ENCODE assay signal across 12 mouse cellular contexts in the genomic region with DNA sequence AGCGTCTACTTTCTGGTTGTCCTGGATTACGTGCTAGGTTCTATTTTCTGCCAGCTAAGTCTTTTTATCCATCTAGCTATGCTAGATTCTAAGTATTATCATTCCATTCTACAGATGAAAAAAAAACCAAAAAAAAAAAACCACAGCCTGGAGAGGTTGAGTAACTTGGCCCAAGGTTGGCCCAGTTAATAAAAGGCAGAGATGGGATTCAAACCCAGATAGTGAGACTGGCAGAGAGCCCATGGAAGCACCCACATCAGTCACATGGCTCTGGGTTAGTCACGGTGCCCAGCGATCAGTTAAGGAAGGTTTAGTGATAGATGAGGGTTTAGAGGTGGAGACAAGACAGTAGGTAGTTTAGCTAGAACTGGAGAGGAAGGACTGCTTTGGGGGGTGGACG.
"Had no signal": no experiment of that assay in that cellular context is flagged by ENCODE, and none has a peak within 500 bp of the region (broad histone marks: within the 10 kb centered on the region; RNA-seq: fewer than 3 reads in every experiment).

No protein-coding gene starts in this region.

- H3K27ac ChIP-seq: kidney, embryonic 15.5 days; liver, embryonic 13.5 days; midbrain, embryonic 10.5 days; midbrain, embryonic 13.5 days had no signal

- H3K4me3 ChIP-seq: kidney, embryonic 15.5 days; liver, embryonic 13.5 days; midbrain, embryonic 10.5 days; midbrain, embryonic 13.5 days had no signal

- H3K4me2 ChIP-seq: kidney, embryonic 15.5 days; liver, embryonic 13.5 days; midbrain, embryonic 13.5 days had no signal

- H3K36me3 ChIP-seq: kidney, embryonic 15.5 days; liver, embryonic 13.5 days; midbrain, embryonic 10.5 days; midbrain, embryonic 13.5 days had no signal

- DNase-seq: kidney, adult 8-10 months; kidney, postnatal 10 days; kidney, postnatal 36 days; liver, embryonic 13.5 days; lung, adult 2 months; lung, postnatal 14 days; lung, postnatal 4 days; thymus, adult 18-20 months; thymus, postnatal 36 days had no signal

- H3K4me1 ChIP-seq: kidney, embryonic 15.5 days; midbrain, embryonic 10.5 days; midbrain, embryonic 13.5 days had no signal

- H3K27me3 ChIP-seq: kidney, embryonic 15.5 days; liver, embryonic 13.5 days; midbrain, embryonic 13.5 days had no signal

- H3K9me3 ChIP-seq: kidney, embryonic 15.5 days; liver, embryonic 13.5 days; midbrain, embryonic 10.5 days; midbrain, embryonic 13.5 days had no signal
